Mouse (Mus musculus) limb, embryonic 14.5 days (tissue): ENCODE data around the gene Sstr3. TPM values are rescaled to one million over a fixed set of nuclear protein-coding genes. Genes with fewer than 3 reads are reported as not detected.
A peak's percentile ranks its signal among the peaks of the same experiment; 100 is the strongest.

Source experiments
- ATAC-seq: fragments of 200-750 bp; cut with Nextera tagmentation; 2 replicates; pipeline ENCODE4 v1.8.0; 2017; ENCODE audit warnings: low read depth, moderate number of reproducible peaks, moderate TSS enrichment; ENCODE audit not compliant: low FRiP score
- DNase-seq: peaks from one replicate; pipeline ENCODE4 v3.0.0-alpha.2; 2015; ENCODE audit warnings: low spot score
- H3K27ac ChIP-seq: fragments of 300-500 bp; sonication (generic); replicated peaks from 2 replicates; pipeline ENCODE4 v1.5.1; 2014; ENCODE audit warnings: low read depth, mild to moderate bottlenecking, low read length, moderate library complexity, mixed read lengths
- H3K27me3 ChIP-seq: fragments of 300-500 bp; sonication (generic); 2 replicates; pipeline ENCODE4 v1.6.1; 2014; ENCODE audit warnings: low read length, mixed read lengths; ENCODE audit not compliant: control insufficient read depth, insufficient read depth
- H3K36me3 ChIP-seq: fragments of 300-500 bp; sonication (generic); 2 replicates; pipeline ENCODE4 v1.6.1; 2014; ENCODE audit warnings: mild to moderate bottlenecking, low read length, moderate library complexity, mixed read lengths; ENCODE audit not compliant: control insufficient read depth, insufficient read depth
- H3K4me1 ChIP-seq: fragments of 300-500 bp; sonication (generic); 2 replicates; pipeline ENCODE4 v1.6.1; 2014; ENCODE audit warnings: antibody characterized with exemption, low read length, mixed read lengths; ENCODE audit not compliant: control insufficient read depth, insufficient read depth
- H3K4me2 ChIP-seq: fragments of 300-500 bp; sonication (generic); replicated peaks from 2 replicates; pipeline ENCODE4 v1.6.1; 2014; ENCODE audit warnings: low read depth, mild to moderate bottlenecking, low read length, moderate library complexity; ENCODE audit not compliant: severe bottlenecking
- H3K4me3 ChIP-seq: fragments of 300-500 bp; sonication (generic); replicated peaks from 2 replicates; pipeline ENCODE4 v1.5.1; 2014; ENCODE audit warnings: low read length
- H3K9ac ChIP-seq: fragments of 300-500 bp; sonication (generic); 2 replicates; pipeline ENCODE4 v1.6.1; 2014; ENCODE audit warnings: mild to moderate bottlenecking, low read depth, low read length, moderate library complexity; ENCODE audit not compliant: severe bottlenecking
- H3K9me3 ChIP-seq: fragments of 300-500 bp; sonication (generic); 2 replicates; pipeline ENCODE4 v1.6.1; 2016; ENCODE audit warnings: low read length; ENCODE audit not compliant: control insufficient read depth
- POLR2A ChIP-seq: fragments of 200-500 bp; IDR thresholded peaks from 2 replicates; pipeline ENCODE4 v1.8.0; 2012; ENCODE audit warnings: inconsistent platforms, mild to moderate bottlenecking, moderate library complexity, borderline replicate concordance; ENCODE audit not compliant: insufficient read depth, insufficient read length; ENCODE audit errors: extremely low read depth
- WGBS: fragments of 180-500 bp; shearing (Covaris S2); extraction: QIAGEN DNeasy Blood & Tissue Kit; methylation state at CpG from one replicate; pipeline ENCODE4 v1.1.7; 2014; 5-methylcytosine and 5-hydroxymethylcytosine counted together
- polyA plus RNA-seq, 2 experiments: library from polyadenylated mRNA; depleted of rRNA in 1 of 2; stranded (reverse) in 1 of 2; unstranded in 1 of 2; fragments of >200 nt; fragmentation: Nextera tagmentation in 1 of 2; extraction: Ambion mirVana in 1 of 2; gene quantifications; 2 replicates each; pipeline versions ENCODE4 v1.2.1 to v1.2.3; 2012 to 2014

Sstr3 gene
- polyA plus RNA-seq, 2 experiments: 0.05 TPM; not detected in 1

DNA sequence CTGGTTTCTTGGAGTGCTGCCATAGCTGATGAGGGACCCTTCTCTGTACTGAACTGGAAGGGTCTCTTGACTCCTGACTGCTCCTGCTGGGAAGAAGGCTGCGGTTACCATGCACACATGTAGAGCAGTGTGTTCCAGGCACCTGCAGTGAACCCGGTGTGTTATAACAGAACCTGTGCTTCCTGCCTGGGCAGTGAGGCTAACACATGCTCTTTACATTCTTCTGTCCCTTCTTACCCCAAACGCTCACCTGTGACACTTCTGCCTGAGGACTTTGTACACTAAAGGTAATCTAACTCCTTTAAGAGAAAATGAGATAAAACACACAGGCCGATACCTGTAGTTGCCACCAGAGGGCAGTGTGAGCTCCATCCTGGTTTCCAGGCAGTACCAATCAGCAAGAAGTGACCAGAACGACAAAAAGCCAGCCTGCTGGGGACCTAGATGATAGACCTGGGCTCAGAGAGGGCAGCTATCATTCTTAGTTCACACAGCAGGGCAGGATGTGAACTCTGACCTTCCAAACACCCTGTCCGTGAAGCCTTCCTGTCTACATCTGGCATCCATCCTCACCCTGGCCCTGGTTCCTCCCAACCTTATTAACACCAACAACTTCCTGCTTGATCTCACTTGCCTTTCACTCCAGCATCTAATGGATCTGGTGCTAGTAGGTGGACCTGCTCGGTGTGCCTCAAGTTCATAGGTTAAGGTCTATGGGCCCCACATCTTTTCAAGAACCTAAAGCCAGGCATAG, 29.9 kb downstream of the Sstr3 start:
- Histone ChIP-seq H3K9me3 (no peaks in the 10 kb centered on the region), H3K9ac (0 out of 2 replicates have a peak overlapping the region, but pooled peaks have one; percentile 1), H3K36me3 (no peaks in the 10 kb centered on the region), H3K27me3 (no peaks in the 10 kb centered on the region), H3K4me2 (no peak overlapping the region), H3K4me1 (peaks cover 26% of the 10 kb centered on the region), H3K27ac (0 out of 2 replicates have a peak overlapping the region, but pooled peaks have one; percentile 1), H3K4me3 (no peak overlapping the region)
- ATAC-seq: peak; percentile 28; the same call in 1 of the 2 replicates
- DNase-seq: peak; percentile 85
- WGBS: 18% methylated on average over 7 of the region's 7 CpGs
- no peak for TF ChIP-seq POLR2A

GRCm38 (mm10) chr15:78513019-78513418, 31.5 kb downstream of the Sstr3 start:
- ATAC-seq (no peak), DNase-seq (no peak)
- TF ChIP-seq POLR2A: no peak
- H3K36me3 ChIP-seq: no peaks in the 10 kb centered on the region
- no peaks in the 10 kb centered on the region for H3K9me3 ChIP-seq
- no peak overlapping the region for H3K4me2 ChIP-seq
- no peak overlapping the region for H3K9ac ChIP-seq
- no peaks in the 10 kb centered on the region for H3K27me3 ChIP-seq
- 87% methylated on average over 14 of the region's 14 CpGs for WGBS
- H3K27ac ChIP-seq: no peak overlapping the region
- peaks cover 22% of the 10 kb centered on the region for H3K4me1 ChIP-seq
- H3K4me3 ChIP-seq: no peak overlapping the region

DNA sequence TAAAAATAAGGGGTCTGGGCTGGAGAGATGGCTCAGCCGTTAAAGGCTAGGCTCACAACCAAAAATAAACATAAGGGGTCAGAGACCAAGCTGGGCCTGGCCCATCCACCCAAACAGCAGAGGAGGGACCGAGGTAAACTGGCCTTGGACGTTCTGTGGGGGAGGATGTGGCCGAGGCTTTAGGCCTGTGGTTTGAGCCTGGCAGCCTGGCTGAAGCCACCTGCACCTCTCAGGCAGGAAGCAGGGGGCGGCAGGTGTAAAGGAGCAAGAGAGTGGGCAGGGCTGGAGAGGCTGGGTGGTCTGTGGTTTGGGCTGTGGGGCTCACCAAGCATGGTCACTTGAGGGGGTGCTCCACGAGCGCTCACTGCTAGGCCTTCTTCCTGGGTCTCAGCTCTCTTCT, 32.5 kb downstream of the Sstr3 start:
- DNase-seq: no peak
- Histone ChIP-seq H3K9me3 (no peaks in the 10 kb centered on the region), H3K4me2 (no peak overlapping the region), H3K27ac (no peak overlapping the region), H3K4me3 (no peak overlapping the region), H3K9ac (no peak overlapping the region), H3K4me1 (peaks cover 22% of the 10 kb centered on the region), H3K27me3 (no peaks in the 10 kb centered on the region), H3K36me3 (no peaks in the 10 kb centered on the region)
- TF ChIP-seq POLR2A: no peak
- WGBS: 75% methylated on average over 7 of the region's 7 CpGs
- no peak for ATAC-seq

DNA sequence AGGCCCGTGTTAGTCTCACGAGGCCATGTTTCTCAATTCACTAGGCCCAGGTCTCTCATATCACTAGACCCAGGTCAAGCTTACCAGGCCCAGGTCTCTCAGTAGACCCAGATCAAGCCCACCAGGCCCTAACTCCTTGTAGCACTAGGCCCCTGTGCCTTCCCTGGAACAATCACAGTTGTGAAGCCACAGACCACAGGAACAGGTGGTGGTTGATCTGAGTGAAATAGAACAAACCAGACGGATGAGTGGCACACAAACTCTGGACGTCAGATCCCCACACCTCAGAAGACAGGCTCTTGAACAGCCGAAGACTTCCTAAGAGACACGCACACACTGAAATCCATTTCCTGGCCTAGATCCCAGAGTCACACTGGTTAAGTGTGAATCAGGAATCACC, 33.7 kb downstream of the Sstr3 start:
- 85% methylated on average over 6 of the region's 6 CpGs for WGBS
- Histone ChIP-seq H3K27ac (no peak overlapping the region), H3K4me3 (no peak overlapping the region), H3K4me2 (no peak overlapping the region), H3K27me3 (no peaks in the 10 kb centered on the region), H3K4me1 (peaks cover 19% of the 10 kb centered on the region), H3K9me3 (no peaks in the 10 kb centered on the region), H3K36me3 (no peaks in the 10 kb centered on the region), H3K9ac (no peak overlapping the region)
- TF ChIP-seq POLR2A: no peak
- no peak for ATAC-seq
- DNase-seq: no peak

GRCm38 (mm10) chr15:78510121-78510576, 34.3 kb downstream of the Sstr3 start:
- 0 out of 2 replicates have a peak overlapping the region, but pooled peaks have one; percentile 4 for H3K4me2 ChIP-seq
- no peak for TF ChIP-seq POLR2A

More at GRCm38 (mm10) chr15:78510121-78510576, 34.3 kb downstream of the Sstr3 start:
- 0 out of 2 replicates have a peak overlapping the region, but pooled peaks have one; percentile 2 for H3K9ac ChIP-seq
- no peak overlapping the region for H3K4me3 ChIP-seq
- no peaks in the 10 kb centered on the region for H3K27me3 ChIP-seq
- H3K36me3 ChIP-seq: no peaks in the 10 kb centered on the region
- 56% methylated on average over 8 of the region's 8 CpGs for WGBS
- no peak overlapping the region for H3K27ac ChIP-seq
- H3K4me1 ChIP-seq: peaks cover 14% of the 10 kb centered on the region
- no peak for ATAC-seq
- no peaks in the 10 kb centered on the region for H3K9me3 ChIP-seq
- DNase-seq: no peak
